Mouse (Mus musculus): Measurements from ENCODE around the gene Cntfr.
"Not testable (repeated sequence)": the region's sequence is repeated elsewhere in the genome, so short reads cannot be mapped to it uniquely, and the experiment has no call there.

The Cntfr gene

DNA sequence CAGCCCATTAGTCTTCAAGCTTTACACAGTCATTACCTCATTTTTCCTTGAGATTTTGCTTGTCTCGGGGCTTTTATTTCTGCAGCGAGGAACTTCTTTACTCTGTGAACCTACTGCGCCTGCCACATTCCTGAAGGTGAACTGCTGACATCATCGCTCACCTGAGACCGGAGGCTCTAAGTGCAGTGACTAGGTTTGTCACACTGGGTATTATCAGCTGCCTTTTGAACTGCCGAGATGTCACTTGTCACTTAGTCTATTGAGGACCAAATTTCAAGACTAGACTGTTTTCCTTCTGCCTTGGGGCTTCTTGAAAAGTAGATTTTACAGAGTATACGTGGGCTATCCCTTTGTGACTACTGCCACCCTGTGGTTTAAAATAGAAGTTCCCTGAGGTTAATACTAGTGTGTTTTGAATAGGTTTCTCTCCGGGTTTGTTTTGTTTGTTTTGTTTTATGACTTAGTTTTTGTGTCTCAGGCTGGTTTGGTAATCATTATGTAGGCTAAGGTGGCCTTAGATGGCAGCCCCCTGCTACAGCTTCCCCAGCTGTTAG is 11.4 kb upstream of the Cntfr start:
- peak; percentile 81 for DNase-seq (ENCODE audit: low read depth)

- DNase-seq (ENCODE audit: low read depth) = peak; percentile 65
Measured at GRCm38 (mm10) chr4:41707011-41707535, 10.2 kb upstream of the Cntfr start.

GRCm38 (mm10) chr4:41705922-41706754 is 9.2 kb upstream of the Cntfr start:
- DNase-seq (ENCODE audit: low read depth) = no peak

DNA sequence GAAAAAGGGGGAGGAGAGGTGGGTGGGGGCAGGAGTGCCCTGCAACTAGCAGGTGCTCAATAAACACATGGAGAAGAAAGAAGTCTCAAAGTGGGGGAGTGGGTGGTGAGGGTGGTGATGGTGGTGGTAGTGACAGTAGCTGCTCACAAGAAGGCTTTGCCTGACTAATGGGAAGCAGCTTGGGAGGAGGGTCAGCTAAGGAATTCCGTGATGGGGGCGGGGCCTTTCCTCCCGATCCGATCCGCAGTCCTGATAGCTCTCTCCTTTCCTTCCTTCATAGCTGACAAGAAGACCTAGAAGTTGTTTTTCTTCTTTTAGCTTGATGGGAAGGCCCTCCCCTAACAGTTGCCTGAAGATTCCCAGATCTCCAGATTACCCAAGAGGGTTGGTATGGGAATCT is 7.8 kb upstream of the Cntfr start:
- DNase-seq (ENCODE audit: low read depth) = no peak

DNA sequence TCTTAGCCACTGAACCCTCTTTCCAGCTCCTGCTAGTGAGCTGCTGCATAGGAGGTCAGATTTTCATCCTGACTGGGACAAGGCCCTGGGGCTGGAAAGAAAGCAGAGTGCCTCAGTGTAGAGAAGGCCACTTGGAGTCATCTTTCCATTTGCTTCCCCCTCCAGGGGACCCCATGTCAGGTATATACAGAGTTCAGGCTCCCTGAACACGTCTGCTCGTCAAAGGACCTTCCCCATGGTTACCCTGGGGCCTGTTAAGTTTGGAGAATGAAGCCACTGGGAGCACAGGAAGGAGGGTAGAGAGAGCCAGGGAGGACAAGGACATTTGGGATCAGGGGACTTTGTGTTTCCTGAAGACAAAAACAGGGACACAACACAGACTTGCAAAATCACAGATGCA is 5.3 kb upstream of the Cntfr start:
- not testable (repeated sequence) for DNase-seq (ENCODE audit: low read depth)

DNA sequence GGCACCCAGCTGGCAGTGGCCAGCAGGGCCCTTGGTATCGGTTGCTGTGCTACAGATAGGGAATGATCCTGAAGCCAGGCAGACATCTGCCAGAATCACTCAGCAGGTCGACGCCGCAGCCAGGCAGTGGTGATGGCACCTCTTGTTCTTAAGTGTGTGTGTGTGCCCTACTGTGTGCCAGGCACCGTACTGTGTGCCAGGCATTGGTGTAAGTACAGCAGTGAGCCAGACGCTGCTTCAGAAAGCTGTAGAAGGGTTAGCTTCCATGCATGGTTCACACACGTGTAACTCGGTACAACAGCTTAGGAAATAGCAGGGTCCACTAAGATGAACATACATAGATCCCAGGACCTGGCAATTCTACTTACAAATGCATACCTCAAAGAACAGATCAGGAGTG is 3.3 kb upstream of the Cntfr start:
- DNase-seq (ENCODE audit: low read depth) = not testable (repeated sequence)

GRCm38 (mm10) chr4:41699783-41700182 is 2.9 kb upstream of the Cntfr start, which contains the start of gene Il11ra1:
Gene Il11ra1 (plus strand): TSS chr4:41699989.
- DNase-seq (ENCODE audit: low read depth) = not testable (repeated sequence)

- peak; percentile 59 for DNase-seq (ENCODE audit: low read depth)
Measured at GRCm38 (mm10) chr4:41698421-41699016, 1.6 kb upstream of the Cntfr start.

- DNase-seq (ENCODE audit: low read depth) = not testable (repeated sequence)
Measured at GRCm38 (mm10) chr4:41696452-41696851, 437 bp downstream of the Cntfr start.

DNA sequence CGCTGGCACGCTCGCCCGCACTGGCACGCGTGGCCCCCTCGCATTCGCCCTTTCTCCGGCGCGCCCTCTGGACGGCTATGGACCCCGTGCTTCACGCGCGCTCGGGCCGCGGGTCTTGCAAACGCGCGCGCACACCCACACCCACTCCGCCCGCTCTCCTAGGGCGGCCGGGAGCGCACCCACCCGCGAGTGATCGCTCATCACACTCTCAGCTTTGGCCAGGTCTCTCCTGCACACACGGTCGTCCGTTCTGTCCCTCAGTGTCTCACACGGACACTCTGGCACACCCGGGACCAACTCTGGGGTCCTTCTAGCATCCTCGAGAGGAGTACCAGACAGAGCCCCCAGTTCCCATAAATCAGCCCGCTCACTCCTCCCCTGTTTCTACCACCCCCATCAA is 1.1 kb downstream of the Cntfr start:
- DNase-seq (ENCODE audit: low read depth) = not testable (repeated sequence)

- not testable (repeated sequence) for DNase-seq (ENCODE audit: low read depth)
Measured at GRCm38 (mm10) chr4:41693511-41693910, 3.4 kb downstream of the Cntfr start.

DNA sequence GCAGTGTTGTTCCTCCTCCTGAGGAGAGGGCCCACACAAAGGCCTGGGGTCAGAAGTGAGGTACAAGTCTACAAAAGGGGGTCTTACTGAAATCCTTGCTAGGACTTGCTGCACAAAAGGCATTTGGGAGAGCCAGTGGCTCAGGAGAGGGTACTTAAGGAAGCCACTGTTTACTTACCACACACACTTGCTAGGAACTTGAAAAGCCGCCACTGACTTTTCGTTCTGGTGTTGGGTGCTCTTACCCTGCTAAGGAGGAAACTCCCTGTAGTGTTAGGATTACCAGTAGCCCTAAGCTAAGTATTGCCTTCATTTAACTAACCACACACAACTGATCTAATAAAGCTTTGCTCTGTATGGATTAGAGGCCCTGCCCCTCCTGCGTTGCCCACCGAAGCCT is 6.9 kb downstream of the Cntfr start:
- DNase-seq (ENCODE audit: low read depth) = not testable (repeated sequence)

DNA sequence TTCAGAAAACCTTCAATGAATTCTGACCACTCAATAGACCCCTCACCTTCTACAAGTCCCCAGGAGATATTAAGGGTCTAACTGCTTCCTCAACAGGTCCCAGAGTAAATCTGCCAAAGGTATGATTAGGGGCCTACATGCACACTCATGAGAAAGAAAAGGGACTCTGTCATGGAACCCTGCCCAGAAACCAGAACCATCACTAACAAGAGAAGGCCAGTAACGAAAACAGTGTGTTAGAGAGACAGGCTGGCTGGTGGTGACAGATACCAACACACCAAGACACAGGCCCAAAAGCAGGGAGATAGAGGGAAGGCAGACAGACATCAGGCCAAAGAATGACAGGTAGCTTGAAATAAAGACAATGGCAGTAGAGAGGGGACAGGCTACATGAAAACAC is 8.3 kb downstream of the Cntfr start:
- not testable (repeated sequence) for DNase-seq (ENCODE audit: low read depth)

DNA sequence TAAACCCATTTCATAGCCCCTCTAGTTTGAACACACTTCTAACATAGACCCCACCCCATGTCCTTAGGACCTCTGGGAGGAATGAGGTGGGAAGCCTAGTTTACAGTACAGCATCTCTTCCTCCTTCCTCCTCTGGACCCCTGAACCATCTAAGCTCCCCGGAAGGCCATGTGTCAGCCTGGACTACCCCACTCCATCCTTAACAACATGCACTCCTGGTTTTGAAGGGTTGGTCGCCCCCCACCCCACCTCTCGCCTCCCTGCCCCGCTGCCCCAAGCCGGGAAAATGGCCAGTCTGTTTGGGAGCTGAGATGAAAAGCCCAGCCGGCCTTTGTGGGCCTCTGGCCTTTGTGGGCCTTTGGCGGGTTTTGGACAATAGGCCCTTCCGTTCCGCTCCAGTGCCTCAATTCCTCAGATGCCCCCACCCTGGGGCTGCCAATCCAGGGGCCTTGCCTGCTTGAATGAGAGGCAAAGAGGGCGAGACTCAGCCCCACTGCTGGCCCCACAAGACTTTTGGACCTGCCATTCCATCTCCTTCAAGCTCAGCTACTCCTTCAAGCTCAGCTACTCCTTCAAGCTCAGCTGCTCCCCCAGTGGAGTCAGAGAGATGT is 10.9 kb downstream of the Cntfr start:
- DNase-seq (ENCODE audit: low read depth) = not testable (repeated sequence)

- DNase-seq (ENCODE audit: low read depth) = not testable (repeated sequence)
Measured at GRCm38 (mm10) chr4:41684931-41685453, 11.9 kb downstream of the Cntfr start.

GRCm38 (mm10) chr4:41684131-41684930 is 12.6 kb downstream of the Cntfr start:
- not testable (repeated sequence) for DNase-seq (ENCODE audit: low read depth)

DNA sequence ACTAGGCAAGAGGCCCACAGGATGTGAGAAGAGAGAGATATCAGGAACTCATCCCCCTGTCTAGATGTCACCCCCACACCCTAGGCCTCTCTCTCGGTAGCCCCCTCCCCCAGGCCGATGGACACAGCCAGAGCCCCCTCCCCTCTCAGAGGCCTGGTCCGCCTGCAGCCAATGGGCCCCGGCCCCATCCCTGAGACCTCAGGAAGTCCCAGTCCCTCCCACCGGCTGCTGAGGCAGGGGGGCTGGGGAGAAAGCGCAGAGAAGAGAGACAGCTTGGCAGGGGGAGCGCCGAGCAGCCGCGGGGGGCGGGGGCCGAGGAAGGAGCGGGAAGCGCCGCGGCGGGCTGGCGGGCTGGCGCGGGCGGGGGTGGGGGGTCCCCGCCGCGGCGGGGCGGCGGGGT is 13.6 kb downstream of the Cntfr start:
- DNase-seq (ENCODE audit: low read depth) = not testable (repeated sequence)

- DNase-seq (ENCODE audit: low read depth) = no peak
Measured at GRCm38 (mm10) chr4:41682789-41683188, 14.1 kb downstream of the Cntfr start.

- DNase-seq (ENCODE audit: low read depth) = no peak
Measured at GRCm38 (mm10) chr4:41681947-41682346, 14.9 kb downstream of the Cntfr start.

- no peak for DNase-seq (ENCODE audit: low read depth)
Measured at GRCm38 (mm10) chr4:41681176-41681575, 15.7 kb downstream of the Cntfr start.

GRCm38 (mm10) chr4:41679291-41679690 is 17.6 kb downstream of the Cntfr start:
- no peak for DNase-seq (ENCODE audit: low read depth)

All from NIH3T3 (cell line).